Comparison of ENCODE assay signal across 8 mouse cellular contexts in genomic region chr4:133241910-133242309, GRCm38 (mm10). TPM values are rescaled to one million over a fixed set of nuclear protein-coding genes. Genes with fewer than 3 reads are reported as not detected.
A peak's percentile ranks its signal among the peaks of the same experiment; 100 is the strongest.
DNase-seq lines count a peak whose midpoint lies in the region; ATAC-seq and TF ChIP-seq lines count a peak whose summit lies in the region.

No protein-coding gene starts in this region.

- peak overlapping the region; percentile 69; the same call in 1 of the 2 replicates for H3K9ac ChIP-seq in heart, embryonic 13.5 days
- 0 out of 2 replicates have a peak overlapping the region, but pooled peaks have one; percentile 41 for H3K9ac ChIP-seq in ES-E14 (ENCODE audit: insufficient read depth, low read depth, low read length, poor library complexity, severe bottlenecking)

- H3K4me1 ChIP-seq in heart, embryonic 13.5 days, result peaks cover 28% of the 10 kb centered on the region
- peaks cover 0 to 6% of the 10 kb centered on the region in 2 experiments; a peak in 1 of 4 replicates for H3K4me1 ChIP-seq in ES-E14 (ENCODE audit: control insufficient read depth in 2 of 2, insufficient read depth in 2 of 2, low read length in 2 of 2, poor library complexity in 1 of 2)
- H3K4me1 ChIP-seq in hindbrain, embryonic 10.5 days (replicated peaks), result peaks cover 42% of the 10 kb centered on the region
- H3K4me1 ChIP-seq in midbrain, embryonic 10.5 days, result peaks cover 34% of the 10 kb centered on the region

- no peaks in the 10 kb centered on the region for H3K9me3 ChIP-seq in heart, embryonic 13.5 days
- no peaks in the 10 kb centered on the region for H3K9me3 ChIP-seq in ES-E14 (ENCODE audit: control insufficient read depth, insufficient read depth, low read depth, low read length)
- H3K9me3 ChIP-seq in hindbrain, embryonic 10.5 days, result no peaks in the 10 kb centered on the region
- no peaks in the 10 kb centered on the region for H3K9me3 ChIP-seq in midbrain, embryonic 10.5 days (replicated peaks)

- DNase-seq in heart, adult 18-20 months, result no peak
- no peak for DNase-seq in ES-E14 (ENCODE audit: low read depth, low spot score)
- DNase-seq in hindbrain, embryonic 10.5 days (ENCODE audit: low spot score), result no peak
- DNase-seq in midbrain, embryonic 10.5 days (ENCODE audit: low spot score), result no peak
- no peak for DNase-seq in cerebellum, adult 11 months
- no peak for DNase-seq in layer of hippocampus, postnatal 10 days (ENCODE audit: low spot score in 2 of 2)
- DNase-seq in B cell, adult 2 months, result no peak

- no peak for ATAC-seq in heart, embryonic 13.5 days (ENCODE audit: extremely low read depth, insufficient number of reproducible peaks, low FRiP score, low TSS enrichment)

- H3K4me2 ChIP-seq in heart, embryonic 13.5 days, result peak overlapping the region; percentile 97

- in situ Hi-C loops in ES-E14 (cut with MboI; ENCODE audit: low sequenced_read_pairs in 2 of 2, unreplicated experiment in 2 of 2), result no loop called here

- H3K27ac ChIP-seq in heart, embryonic 13.5 days (replicated peaks), result peak overlapping the region; percentile 79; the same call in 1 of the 2 replicates
- H3K27ac ChIP-seq in ES-E14 (ENCODE audit: insufficient read depth, low read depth, low read length, poor library complexity, severe bottlenecking), result no peak overlapping the region
- no peak overlapping the region for H3K27ac ChIP-seq in hindbrain, embryonic 10.5 days
- no peak overlapping the region for H3K27ac ChIP-seq in midbrain, embryonic 10.5 days (replicated peaks)

- H3K36me3 ChIP-seq in heart, embryonic 13.5 days, result no peaks in the 10 kb centered on the region
- H3K36me3 ChIP-seq in ES-E14 (ENCODE audit: control insufficient read depth, insufficient read depth, low read length, poor library complexity, severe bottlenecking), result no peaks in the 10 kb centered on the region
- H3K36me3 ChIP-seq in hindbrain, embryonic 10.5 days, result no peaks in the 10 kb centered on the region
- no peaks in the 10 kb centered on the region for H3K36me3 ChIP-seq in midbrain, embryonic 10.5 days

- H3K4me3 ChIP-seq in heart, embryonic 13.5 days, result peak overlapping the region; percentile 70
- peak overlapping the region; percentile 79 to 85 for H3K4me3 ChIP-seq in ES-E14 (ENCODE audit: insufficient read depth in 1 of 2, low read depth in 1 of 2, low read length in 2 of 2, poor library complexity in 1 of 2, severe bottlenecking in 1 of 2)
- H3K4me3 ChIP-seq in hindbrain, embryonic 10.5 days, result peak overlapping the region; percentile 67
- H3K4me3 ChIP-seq in midbrain, embryonic 10.5 days, result peak overlapping the region; percentile 70

- 18% methylated on average over 11 of the region's 11 CpGs for WGBS in heart, embryonic 13.5 days
- WGBS in hindbrain, embryonic 10.5 days, result 33% methylated on average over 11 of the region's 11 CpGs
- WGBS in midbrain, embryonic 10.5 days, result 33% methylated on average over 11 of the region's 11 CpGs

- peaks cover 60% of the 10 kb centered on the region for H3K27me3 ChIP-seq in heart, embryonic 13.5 days (replicated peaks)
- peaks cover 96% of the 10 kb centered on the region for H3K27me3 ChIP-seq in hindbrain, embryonic 10.5 days (ENCODE audit: insufficient read depth, poor library complexity, severe bottlenecking)
- peaks cover 97% of the 10 kb centered on the region for H3K27me3 ChIP-seq in midbrain, embryonic 10.5 days (ENCODE audit: low read depth, poor library complexity, severe bottlenecking)

TF ChIP-seq in ES-E14, 5 proteins besides CTCF, POLR2A, EP300 and RAD21:
- TF ChIP-seq HCFC1 (IDR thresholded peaks at IDR 0.05; ENCODE audit: borderline replicate concordance, insufficient read depth, low read length) (no peak), ZC3H11A (IDR thresholded peaks at IDR 0.05; ENCODE audit: borderline replicate concordance, low read depth, low read length) (no peak), CHD2 (IDR thresholded peaks at IDR 0.05; ENCODE audit: low read depth, low read length) (no peak), MAFK (IDR thresholded peaks at IDR 0.05; ENCODE audit: insufficient read depth, low read depth, low read length) (no peak), ZNF384 (IDR thresholded peaks at IDR 0.05; ENCODE audit: low read depth, low read length) (no peak)

RNA-seq across cellular contexts. Expression of gene Map3k6, which starts 1.3 kb away (rescaled TPM):
- 2.3 and 2.6 TPM in 2 replicates for polyA plus RNA-seq in heart, embryonic 13.5 days (2015; fragmentation: Nextera tagmentation; extraction: Ambion mirVana)
- 10 to 100 TPM; 22.5 to 30.1 TPM for total RNA-seq in heart, adult 18-20 months (2021)
- 2.7 and 4.3 TPM in 2 replicates for total RNA-seq in ES-E14 (2012; rRNA removed)
- 1.7 and 1.9 TPM in 2 replicates for polyA plus RNA-seq in hindbrain, embryonic 10.5 days (2016; fragmentation: Nextera tagmentation; extraction: Ambion mirVana)
- polyA plus RNA-seq in midbrain, embryonic 10.5 days (2016; fragmentation: Nextera tagmentation; extraction: Ambion mirVana), result 2.6 and 3.0 TPM in 2 replicates
- total RNA-seq in layer of hippocampus, postnatal 10 days (2021), result 1 to 10 TPM; 4.6 to 5.7 TPM

RNA-seq across cellular contexts. Expression of gene Sytl1, which starts 21.0 kb away (rescaled TPM):
- 0.32 and 0.78 TPM in 2 replicates for polyA plus RNA-seq in heart, embryonic 13.5 days (2015; fragmentation: Nextera tagmentation; extraction: Ambion mirVana)
- under 1 TPM; 0.22 to 0.72 TPM for total RNA-seq in heart, adult 18-20 months (2021)
- 2.0 and 4.4 TPM in 2 replicates for total RNA-seq in ES-E14 (2012; rRNA removed)
- polyA plus RNA-seq in hindbrain, embryonic 10.5 days (2016; fragmentation: Nextera tagmentation; extraction: Ambion mirVana), result 1.2 and 1.6 TPM in 2 replicates
- polyA plus RNA-seq in midbrain, embryonic 10.5 days (2016; fragmentation: Nextera tagmentation; extraction: Ambion mirVana), result 1.3 and 1.5 TPM in 2 replicates
- under 1 TPM; 0.51 to 0.53 TPM for total RNA-seq in layer of hippocampus, postnatal 10 days (2021)

RNA-seq across cellular contexts. Expression of gene Gpr3, which starts 29.6 kb away (rescaled TPM):
- 0.14 and 0.28 TPM in 2 replicates for polyA plus RNA-seq in heart, embryonic 13.5 days (2015; fragmentation: Nextera tagmentation; extraction: Ambion mirVana)
- not detected for total RNA-seq in heart, adult 18-20 months (2021)
- 0.85 and 1.5 TPM in 2 replicates for total RNA-seq in ES-E14 (2012; rRNA removed)
- 0.32 and 0.35 TPM in 2 replicates for polyA plus RNA-seq in hindbrain, embryonic 10.5 days (2016; fragmentation: Nextera tagmentation; extraction: Ambion mirVana)
- polyA plus RNA-seq in midbrain, embryonic 10.5 days (2016; fragmentation: Nextera tagmentation; extraction: Ambion mirVana), result 0.17 and 0.35 TPM in 2 replicates
- 1 to 10 TPM; 5.0 to 6.0 TPM for total RNA-seq in layer of hippocampus, postnatal 10 days (2021)

RNA-seq across cellular contexts. Expression of gene Cd164l2, which starts 30.0 kb away (rescaled TPM):
- polyA plus RNA-seq in heart, embryonic 13.5 days (2015; fragmentation: Nextera tagmentation; extraction: Ambion mirVana), result 0.56 and 0.57 TPM in 2 replicates
- total RNA-seq in heart, adult 18-20 months (2021), result not detected
- 2.2 and 5.7 TPM in 2 replicates for total RNA-seq in ES-E14 (2012; rRNA removed)
- polyA plus RNA-seq in hindbrain, embryonic 10.5 days (2016; fragmentation: Nextera tagmentation; extraction: Ambion mirVana), result 1.1 and 2.2 TPM in 2 replicates
- 0.99 and 1.7 TPM in 2 replicates for polyA plus RNA-seq in midbrain, embryonic 10.5 days (2016; fragmentation: Nextera tagmentation; extraction: Ambion mirVana)
- 1 to 10 TPM; 3.7 to 4.0 TPM for total RNA-seq in layer of hippocampus, postnatal 10 days (2021)

RNA-seq across cellular contexts. Expression of gene Tmem222, which starts 35.7 kb away (rescaled TPM):
- 57.1 and 60.2 TPM in 2 replicates for polyA plus RNA-seq in heart, embryonic 13.5 days (2015; fragmentation: Nextera tagmentation; extraction: Ambion mirVana)
- 10 to 100 TPM; 32.7 to 34.6 TPM for total RNA-seq in heart, adult 18-20 months (2021)
- total RNA-seq in ES-E14 (2012; rRNA removed), result 73.3 and 89.4 TPM in 2 replicates
- 82.8 and 87.8 TPM in 2 replicates for polyA plus RNA-seq in hindbrain, embryonic 10.5 days (2016; fragmentation: Nextera tagmentation; extraction: Ambion mirVana)
- polyA plus RNA-seq in midbrain, embryonic 10.5 days (2016; fragmentation: Nextera tagmentation; extraction: Ambion mirVana), result 91.9 and 92.2 TPM in 2 replicates
- total RNA-seq in layer of hippocampus, postnatal 10 days (2021), result 10 to 100 TPM; 74.9 to 80.1 TPM
